Mouse (Mus musculus) mouse embryonic stem cell (cell line): ENCODE data around the gene Erc2.

Experiments used
- in situ Hi-C, 2 experiments: fragments of 300-500 bp; cut with MboI; formaldehyde crosslinking; loops; 1 replicate in 1 of 2; 3 replicates in 1 of 2; pipeline ENCODE4 v1.14.3; 2019 to 2020; ENCODE audit warnings: low sequenced_read_pairs in 2 of 2, low pct_unique_long_range_greater_than_20kb in 1 of 2, mixed read lengths in 1 of 2; ENCODE audit not compliant: unreplicated experiment in 1 of 2

Gene Erc2

GRCm38 (mm10) chr14:28475012-28475411 lies 852.8 kb downstream of the Erc2 start:
- in situ Hi-C loops: no loop called here

- in situ Hi-C loops: no loop called here
These were observed 853.2 kb downstream of the Erc2 start for GRCm38 (mm10) chr14:28475421-28475820.

DNA sequence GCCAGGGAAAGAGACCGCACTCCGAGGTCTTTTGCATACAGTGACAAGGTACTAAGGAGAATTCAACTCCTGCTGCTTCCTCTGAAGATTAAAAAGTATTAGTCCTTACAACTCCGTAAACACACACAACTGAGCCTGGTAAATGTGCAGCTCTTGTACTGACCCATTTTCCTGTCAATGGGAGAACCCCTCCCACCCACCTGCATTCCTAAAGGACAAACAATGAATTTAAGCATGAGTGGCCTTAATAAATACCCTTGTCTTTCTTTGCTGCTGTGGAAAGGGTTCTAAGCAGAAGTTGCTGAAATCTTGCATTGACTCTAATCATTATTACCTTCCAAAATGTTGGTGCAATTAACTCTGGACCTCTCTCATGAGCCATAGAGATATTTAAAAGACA lies 854.5 kb downstream of the Erc2 start:
- in situ Hi-C loops: no loop called here

DNA sequence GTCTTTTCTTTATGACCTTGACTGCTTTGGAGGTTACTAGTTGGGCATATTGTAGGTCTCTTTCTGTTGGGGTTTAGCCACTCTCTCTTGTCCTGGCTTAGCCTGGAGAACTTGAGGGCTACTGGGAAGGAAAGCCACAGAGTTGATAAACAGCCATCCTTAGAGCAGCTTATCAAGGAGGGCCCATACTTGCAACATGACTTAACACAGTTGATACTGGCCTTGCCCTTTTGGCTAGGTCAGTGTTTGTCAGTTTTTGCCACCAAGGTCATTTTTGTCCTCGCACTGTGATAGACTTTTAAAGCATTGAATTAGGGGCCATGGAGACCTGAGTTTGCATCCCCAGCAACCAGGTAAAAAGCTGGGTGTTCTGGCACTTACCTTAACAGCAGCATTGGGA lies 858.6 kb downstream of the Erc2 start:
- in situ Hi-C loops: no loop called here

- in situ Hi-C loops: no loop called here
These were observed 871.6 kb downstream of the Erc2 start for GRCm38 (mm10) chr14:28493806-28494205.

DNA sequence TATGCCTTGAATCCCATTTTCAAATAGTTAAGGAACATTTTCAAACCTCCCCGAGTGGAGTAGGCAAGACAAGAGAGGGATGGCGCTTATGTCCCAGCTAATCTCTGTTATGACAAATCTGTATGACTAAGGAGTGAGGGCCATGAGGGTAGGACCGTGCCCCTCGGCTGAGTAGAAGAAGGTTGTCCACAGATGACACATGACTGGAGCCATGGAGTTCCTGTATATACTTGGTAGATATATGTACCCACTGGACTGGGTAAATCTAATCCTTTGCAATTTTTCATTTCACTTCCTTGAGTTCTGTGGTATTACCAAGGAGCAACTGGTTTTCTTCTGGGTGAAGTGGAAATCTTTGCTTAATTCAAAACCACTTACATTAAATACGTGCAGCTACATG lies 872.0 kb downstream of the Erc2 start:
- in situ Hi-C loops: no loop called here

- in situ Hi-C loops: loop anchor here in 1 of 2 experiments (25.0 kb wide), 1 partner anchor 414 kb away; no protein-coding TSS in a partner anchor
These were observed 879.1 kb downstream of the Erc2 start for GRCm38 (mm10) chr14:28501216-28501878.

DNA sequence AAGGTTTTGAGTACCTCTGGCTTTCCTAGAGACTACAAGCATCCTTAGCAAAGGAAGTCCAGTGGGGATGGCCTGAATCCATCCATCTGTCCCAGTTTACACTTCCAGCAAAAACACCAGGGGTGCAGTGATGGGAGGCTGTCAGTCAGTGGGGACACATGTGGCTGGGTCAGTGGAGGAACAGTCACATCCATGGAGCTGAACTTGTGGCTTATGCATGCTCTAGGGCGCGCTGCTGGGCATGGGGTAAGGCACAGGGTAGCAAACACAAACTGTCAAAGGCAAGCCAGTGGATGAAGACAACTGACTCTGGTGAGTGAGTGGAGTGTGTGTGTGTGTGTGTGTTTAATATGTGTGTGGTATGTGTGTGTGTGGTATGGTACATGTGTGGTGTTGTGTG lies 881.0 kb downstream of the Erc2 start:
- in situ Hi-C loops: loop anchor here in 1 of 2 experiments (25.0 kb wide), 1 partner anchor 416 kb away; no protein-coding TSS in a partner anchor

DNA sequence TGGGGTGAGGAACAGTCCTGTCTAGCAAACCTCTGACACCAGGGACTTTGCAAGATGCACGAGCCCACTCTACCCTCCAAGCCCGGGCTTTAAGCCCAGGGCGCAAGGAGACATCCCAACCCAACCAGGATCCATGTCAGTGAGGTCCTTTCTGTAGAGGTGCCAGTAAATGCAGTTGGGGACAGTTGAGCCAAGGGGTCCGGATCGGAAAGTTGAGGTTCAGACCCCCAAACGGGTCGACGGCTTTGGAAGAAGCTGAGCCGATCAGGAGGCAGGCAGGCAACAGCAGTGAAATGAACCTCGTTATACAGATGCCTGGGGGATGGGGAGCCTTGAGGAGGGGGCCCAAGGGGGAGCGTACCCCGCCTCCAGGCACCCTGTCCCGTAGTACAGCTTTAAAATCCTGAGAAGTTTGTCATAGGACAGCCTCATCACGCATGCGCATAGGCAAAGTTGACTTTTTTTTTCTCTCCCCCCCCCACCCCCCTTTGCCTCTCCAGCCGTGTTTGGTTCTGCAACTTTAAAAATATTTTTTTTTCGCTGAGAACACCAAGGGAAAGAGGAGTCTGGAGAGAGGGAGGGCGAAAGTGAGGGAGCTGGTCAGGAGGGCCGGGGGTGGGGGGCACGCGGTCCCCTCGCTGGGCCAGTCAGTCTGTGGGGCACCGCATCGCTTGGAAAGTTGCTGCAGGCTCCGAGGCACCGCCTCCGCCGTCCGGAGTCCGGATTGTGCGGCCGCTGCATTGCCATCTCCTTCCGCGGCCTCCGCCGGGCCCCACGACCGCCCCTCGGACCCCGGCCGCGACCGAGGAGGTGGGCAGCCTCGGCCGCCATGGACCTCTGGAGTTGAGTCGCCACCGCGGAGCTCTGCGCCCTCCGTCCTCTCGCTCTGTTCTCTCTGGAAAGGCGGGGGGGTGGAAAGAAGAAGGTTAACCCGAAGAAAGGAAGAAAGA lies 882.1 kb downstream of the Erc2 start, which contains the start of gene Wnt5a:
TSS of gene Wnt5a (plus strand) at position 650 of the 950 bp plus-strand sequence.
- in situ Hi-C loops: loop anchor here in 1 of 2 experiments (25.0 kb wide), 1 partner anchor 417 kb away; no protein-coding TSS in a partner anchor

- in situ Hi-C loops: loop anchor here in 1 of 2 experiments (25.0 kb wide), 1 partner anchor 418 kb away; no protein-coding TSS in a partner anchor
These were observed 882.9 kb downstream of the Erc2 start for GRCm38 (mm10) chr14:28505051-28505585.

DNA sequence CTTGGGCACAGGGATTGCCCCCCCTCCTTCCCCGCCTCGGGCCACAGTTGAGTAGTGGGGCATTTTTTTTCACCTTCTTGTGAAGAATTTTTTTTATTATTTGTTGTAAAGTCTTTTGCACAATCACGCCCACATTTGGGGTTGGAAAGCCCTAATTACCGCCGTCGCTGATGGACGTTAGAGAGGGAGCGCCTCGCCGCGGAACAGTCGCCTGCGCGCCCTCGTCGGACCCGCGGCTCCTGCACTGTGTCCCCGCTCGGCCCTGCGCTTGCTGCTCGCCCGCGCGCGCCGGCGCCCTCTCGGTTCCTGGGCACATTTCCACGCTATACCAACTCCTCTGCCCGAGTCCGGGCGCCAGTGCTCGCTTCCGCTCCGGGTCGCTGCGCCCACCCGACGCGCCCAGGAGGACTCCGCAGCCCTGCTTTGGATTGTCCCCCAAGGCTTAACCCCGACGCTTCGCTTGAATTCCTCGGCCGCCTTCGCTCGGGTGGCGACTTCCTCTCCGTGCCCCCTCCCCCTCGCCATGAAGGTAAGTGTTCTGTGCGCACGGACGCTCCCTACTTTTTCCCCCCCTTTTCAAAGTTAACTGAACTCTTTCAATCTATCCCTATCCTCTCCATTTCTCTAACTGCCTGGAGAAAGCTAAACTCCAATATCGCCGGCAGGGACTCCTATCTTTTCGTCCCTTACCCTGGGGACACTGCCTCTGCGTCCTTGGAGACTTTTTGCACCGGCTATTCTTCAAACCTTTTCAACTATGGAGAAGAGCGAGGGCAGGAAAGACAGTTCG lies 883.6 kb downstream of the Erc2 start:
- in situ Hi-C loops: loop anchor here in 1 of 2 experiments (25.0 kb wide), 1 partner anchor 418 kb away; no protein-coding TSS in a partner anchor

GRCm38 (mm10) chr14:28506376-28506831 lies 884.2 kb downstream of the Erc2 start:
- in situ Hi-C loops: loop anchor here in 1 of 2 experiments (25.0 kb wide), 1 partner anchor 419 kb away; no protein-coding TSS in a partner anchor

GRCm38 (mm10) chr14:28507011-28507410 lies 884.8 kb downstream of the Erc2 start:
- in situ Hi-C loops: loop anchor here in 1 of 2 experiments (25.0 kb wide), 1 partner anchor 420 kb away; no protein-coding TSS in a partner anchor

DNA sequence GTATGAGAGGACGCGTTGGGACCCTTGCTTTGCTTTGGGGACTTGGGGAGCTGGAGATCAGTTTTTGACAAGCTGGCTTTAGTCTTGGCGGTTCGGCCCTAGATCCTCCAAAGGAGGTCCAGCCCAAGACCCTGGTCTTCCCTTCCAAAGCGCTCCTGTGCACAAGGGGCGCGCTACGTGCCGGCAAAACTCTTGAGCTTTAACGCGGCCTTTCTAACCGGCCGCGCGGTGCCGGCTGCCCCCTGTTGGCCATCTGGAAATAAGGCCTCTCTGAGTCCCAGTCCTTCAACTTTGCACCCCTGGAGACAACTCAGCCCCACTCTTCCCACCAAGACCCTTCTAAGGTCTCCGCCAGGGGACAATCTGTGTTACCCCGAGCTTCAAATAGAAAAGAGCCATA lies 885.2 kb downstream of the Erc2 start:
- in situ Hi-C loops: loop anchor here in 1 of 2 experiments (25.0 kb wide), 1 partner anchor 420 kb away; no protein-coding TSS in a partner anchor

GRCm38 (mm10) chr14:28508288-28509258 lies 886.3 kb downstream of the Erc2 start:
- in situ Hi-C loops: loop anchor here in 1 of 2 experiments (25.0 kb wide), 1 partner anchor 421 kb away; no protein-coding TSS in a partner anchor

GRCm38 (mm10) chr14:28509441-28510340 lies 887.5 kb downstream of the Erc2 start:
- in situ Hi-C loops: loop anchor here in 1 of 2 experiments (25.0 kb wide), 1 partner anchor 422 kb away; no protein-coding TSS in a partner anchor
